Mouse (Mus musculus): ENCODE results near the gene Htr6. TPM values are rescaled to one million over a fixed set of nuclear protein-coding genes. Genes with fewer than 3 reads are reported as not detected.

Htr6 gene
- polyA plus RNA-seq, 1 experiment, result not detected

DNA sequence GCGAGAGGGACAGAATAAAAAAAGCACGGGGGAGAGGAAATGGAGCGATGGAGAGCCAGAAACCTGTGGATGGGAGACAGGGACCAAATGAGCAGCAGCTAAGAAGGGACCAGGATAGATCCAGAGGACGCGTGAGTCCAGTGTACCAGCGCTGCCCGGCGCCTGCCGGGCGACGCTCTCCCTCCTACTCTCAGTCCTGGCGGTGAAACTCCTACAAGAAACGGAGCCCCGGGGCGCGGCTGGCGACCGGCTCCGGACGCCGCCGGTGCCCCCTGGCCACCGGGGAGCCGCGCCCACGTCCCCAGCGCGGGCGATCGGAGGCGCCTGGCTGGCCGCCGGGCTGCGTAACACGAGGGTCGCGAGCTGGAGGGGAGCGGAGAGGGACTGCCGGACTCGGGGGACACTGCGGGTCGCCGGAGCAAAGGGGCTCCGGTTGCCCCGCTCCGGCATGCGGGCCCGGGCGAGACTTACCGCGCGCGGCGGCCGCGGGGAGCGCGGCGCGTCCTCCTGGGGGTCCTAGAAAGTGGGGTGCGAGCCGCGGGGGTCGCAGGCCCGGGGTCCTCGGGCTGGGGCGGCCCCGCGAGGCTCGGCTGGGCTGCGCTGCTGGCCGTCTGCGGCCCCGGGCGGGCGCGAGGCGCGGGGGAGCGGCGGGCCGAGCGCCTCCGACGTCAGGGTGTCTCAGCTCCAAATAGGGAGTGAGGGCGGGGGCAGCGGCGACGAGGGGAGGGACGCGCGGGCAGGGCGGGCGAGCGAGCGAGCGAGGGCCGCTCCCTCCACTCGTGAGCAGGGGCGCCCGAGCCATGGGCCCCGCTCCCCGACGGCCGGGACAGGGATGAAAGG lies 17.2 kb upstream of the Htr6 start, which contains the start of gene Nbl1:
Gene Nbl1 (minus strand): TSS at position 638 of the 840 bp plus-strand sequence.
- H3K27ac ChIP-seq (replicated peaks; ENCODE audit: low read depth, low read length), result peak within 1 kb of the TSS; percentile 22; the same call in 1 of the 2 replicates

DNA sequence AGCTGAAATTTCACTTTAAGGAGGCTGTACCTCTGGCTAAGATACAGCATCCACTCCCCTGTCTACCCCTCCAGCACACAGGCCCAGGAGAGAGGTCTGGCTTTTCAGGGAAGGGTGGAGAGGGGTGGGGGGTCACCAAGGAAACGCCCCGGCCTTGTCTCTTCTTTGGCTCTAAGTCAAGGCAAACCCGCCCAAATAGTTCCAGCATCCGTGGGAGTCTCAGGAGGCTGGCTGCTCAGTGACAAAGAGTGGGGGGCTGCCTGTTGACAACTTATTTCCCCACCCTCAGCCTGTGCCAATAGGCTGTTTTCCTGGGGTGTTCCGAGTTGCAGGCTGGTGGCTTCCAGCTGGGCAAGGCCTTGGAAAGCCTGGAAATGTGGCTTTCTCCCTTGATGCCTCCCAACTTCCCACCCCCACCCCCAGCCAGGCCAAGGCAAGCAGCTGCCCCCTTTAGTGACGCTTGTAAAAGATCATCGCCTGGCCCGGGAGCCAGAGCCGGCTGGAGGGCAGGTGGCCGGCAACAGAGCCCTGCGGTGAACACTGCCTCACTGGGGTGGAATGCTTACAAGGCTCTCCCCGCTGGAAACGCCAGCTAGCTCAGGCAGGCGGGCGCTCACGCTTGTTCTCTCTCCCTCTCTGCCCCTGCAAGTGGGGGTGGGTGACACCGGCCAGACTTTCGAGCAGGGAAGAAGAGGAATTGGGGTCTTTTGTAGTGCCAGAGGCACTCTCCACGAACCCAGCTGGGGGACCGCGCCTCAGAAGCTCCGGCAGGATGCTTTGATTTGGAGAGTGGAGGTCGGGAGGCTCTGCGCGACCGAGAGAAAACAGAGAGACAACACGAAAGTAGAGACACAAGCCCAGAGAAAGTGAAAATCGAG lies 16.3 kb upstream of the Htr6 start:
- Histone ChIP-seq H3K4me1 (ENCODE audit: control insufficient read depth, insufficient read depth, insufficient read length, low read length) (no peaks in the 10 kb centered on the region), H3K27ac (replicated peaks; ENCODE audit: low read depth, low read length) (peak overlapping the region; percentile 22; the same call in 1 of the 2 replicates), H3K4me3 (ENCODE audit: insufficient read depth, low read depth, low read length) (peak overlapping the region; percentile 63)

More for the DNA sequence above, 17.2 kb upstream of the Htr6 start, which contains the start of gene Nbl1:
- Histone ChIP-seq H3K4me3 (ENCODE audit: insufficient read depth, low read depth, low read length) (peak within 1 kb of the TSS; percentile 63), H3K4me1 (ENCODE audit: control insufficient read depth, insufficient read depth, insufficient read length, low read length) (no peaks in the 10 kb centered on the region)

DNA sequence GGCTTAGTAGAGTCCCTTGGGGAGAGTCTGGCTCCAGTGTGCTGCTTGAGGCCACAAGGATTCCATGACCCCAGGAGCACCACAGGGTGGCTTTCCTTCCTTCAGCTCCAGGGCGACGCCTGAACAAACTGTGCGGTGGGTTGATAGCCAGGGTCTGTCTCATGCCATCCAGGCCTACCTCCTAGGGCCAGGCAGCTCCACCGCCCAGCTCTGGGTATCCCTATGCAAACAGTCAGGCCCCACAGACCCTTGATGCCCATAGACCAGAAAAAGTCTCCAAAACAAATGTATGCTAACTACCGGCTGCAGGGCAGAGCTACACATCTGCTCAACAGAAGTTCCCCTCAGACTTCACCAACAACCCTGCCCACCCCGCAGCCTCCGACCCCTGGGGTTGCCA lies 15.7 kb upstream of the Htr6 start:
- Histone ChIP-seq H3K4me1 (ENCODE audit: control insufficient read depth, insufficient read depth, insufficient read length, low read length) (no peaks in the 10 kb centered on the region), H3K27ac (replicated peaks; ENCODE audit: low read depth, low read length) (no peak overlapping the region), H3K4me3 (ENCODE audit: insufficient read depth, low read depth, low read length) (peak overlapping the region; percentile 63; the same call in 1 of the 2 replicates)

DNA sequence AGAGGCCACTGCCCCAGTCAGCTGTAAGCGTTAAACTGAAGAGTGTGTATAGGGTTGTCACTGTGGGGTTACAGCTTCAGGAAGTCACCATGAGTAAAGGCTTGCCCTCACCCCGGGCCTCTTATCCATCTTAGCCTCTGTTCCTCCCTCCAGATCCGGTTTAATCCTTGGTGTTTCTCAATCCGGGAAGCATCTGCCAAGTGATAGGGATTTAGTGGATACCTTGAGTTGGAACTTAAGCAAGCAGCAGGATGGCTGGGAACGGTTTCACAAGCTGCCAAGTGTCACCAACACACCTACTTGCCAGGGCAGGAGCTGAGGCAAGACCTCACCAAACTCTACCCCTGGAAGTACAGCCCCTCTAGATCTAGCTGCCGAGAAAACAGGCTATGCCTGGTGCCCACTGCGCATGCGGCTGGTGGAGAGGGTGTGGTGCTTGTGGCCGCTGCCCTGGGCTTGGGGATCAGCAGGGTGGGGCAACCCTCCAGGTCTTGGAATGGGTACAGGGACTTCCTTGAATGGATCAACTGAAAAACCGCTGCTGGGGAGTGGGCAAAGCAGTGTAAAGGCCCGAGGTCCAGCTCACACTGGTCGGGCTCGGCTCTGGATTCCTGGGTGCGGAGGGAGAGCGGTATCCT lies 15.1 kb upstream of the Htr6 start:
- Histone ChIP-seq H3K4me1 (ENCODE audit: control insufficient read depth, insufficient read depth, insufficient read length, low read length) (no peaks in the 10 kb centered on the region), H3K27ac (replicated peaks; ENCODE audit: low read depth, low read length) (no peak overlapping the region), H3K4me3 (ENCODE audit: insufficient read depth, low read depth, low read length) (peak overlapping the region; percentile 63; the same call in 1 of the 2 replicates)

DNA sequence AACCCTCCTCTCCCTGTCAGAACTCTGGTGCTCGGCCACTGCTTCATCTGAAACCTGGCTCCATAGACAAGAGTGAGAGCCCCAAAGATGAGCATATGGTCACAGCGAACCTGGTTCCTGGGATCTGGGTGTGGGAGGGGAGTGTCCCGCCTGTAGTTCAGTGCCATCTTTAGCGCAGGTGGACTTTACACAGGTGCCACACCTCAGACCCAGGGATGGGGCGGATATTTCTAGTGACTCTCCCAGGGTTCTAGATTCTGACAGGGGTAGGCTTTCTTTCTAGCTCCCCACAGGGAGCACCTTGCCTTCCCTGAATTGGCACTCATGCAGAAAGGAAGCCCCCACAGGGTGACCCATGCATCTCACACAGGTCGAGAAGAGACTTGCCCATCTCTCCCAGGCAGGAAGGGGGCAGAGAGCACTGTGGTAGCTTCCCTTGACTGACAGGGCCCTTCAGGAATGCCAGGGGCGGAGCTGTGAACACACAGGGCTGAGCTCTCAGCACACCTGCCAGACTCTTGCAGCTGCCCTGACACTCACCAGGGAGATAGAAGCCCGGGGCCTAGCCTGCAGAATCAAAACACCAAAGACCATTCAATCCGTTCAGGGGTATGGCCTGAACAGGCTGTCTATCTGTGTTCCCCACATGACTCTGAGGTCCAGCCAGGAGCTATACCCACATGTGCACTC lies 13.8 kb upstream of the Htr6 start:
- H3K27ac ChIP-seq (replicated peaks; ENCODE audit: low read depth, low read length), result no peak overlapping the region
- no peak overlapping the region for H3K4me3 ChIP-seq (ENCODE audit: insufficient read depth, low read depth, low read length)
- no peaks in the 10 kb centered on the region for H3K4me1 ChIP-seq (ENCODE audit: control insufficient read depth, insufficient read depth, insufficient read length, low read length)

DNA sequence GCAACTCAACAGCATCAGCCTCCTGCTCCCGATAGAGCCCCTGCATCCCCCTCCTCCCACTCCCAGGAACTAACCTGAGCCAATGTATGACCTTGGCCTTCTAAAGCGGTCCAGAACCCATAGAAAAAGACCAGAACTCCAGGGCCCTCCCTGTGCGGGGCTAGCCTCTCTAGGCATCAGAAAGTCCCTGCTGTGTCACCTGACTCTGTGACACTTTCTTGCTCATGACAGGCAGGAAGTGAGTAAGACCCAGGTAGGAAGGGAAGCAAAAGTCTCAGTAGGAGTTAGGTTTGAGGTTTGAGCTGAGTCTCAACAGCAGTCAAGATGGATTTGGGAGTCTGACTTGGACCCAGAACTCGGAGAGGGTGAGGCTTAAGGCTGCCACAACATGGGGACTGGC lies 11.6 kb upstream of the Htr6 start:
- Histone ChIP-seq H3K4me1 (ENCODE audit: control insufficient read depth, insufficient read depth, insufficient read length, low read length) (no peaks in the 10 kb centered on the region), H3K4me3 (ENCODE audit: insufficient read depth, low read depth, low read length) (no peak overlapping the region), H3K27ac (replicated peaks; ENCODE audit: low read depth, low read length) (no peak overlapping the region)

DNA sequence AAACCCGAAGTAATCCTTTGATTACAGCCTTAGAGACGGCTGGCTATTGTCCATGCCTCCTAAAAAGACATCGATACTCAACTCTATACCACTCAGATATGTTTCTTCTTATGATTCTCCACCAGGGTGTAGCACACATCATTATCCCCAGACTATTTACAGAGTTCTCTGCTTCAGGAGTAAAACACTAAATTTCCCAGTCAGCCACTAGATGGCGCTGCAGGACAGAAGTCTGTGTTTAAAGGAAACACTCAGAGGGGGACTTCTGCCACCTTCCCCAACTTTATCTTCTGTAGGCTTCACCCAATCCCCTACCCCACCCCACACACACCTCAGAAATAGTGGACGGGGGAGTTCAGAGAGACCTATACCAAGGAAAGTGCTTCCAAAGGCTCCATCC lies 10.7 kb upstream of the Htr6 start:
- Histone ChIP-seq H3K4me3 (ENCODE audit: insufficient read depth, low read depth, low read length) (no peak overlapping the region), H3K4me1 (ENCODE audit: control insufficient read depth, insufficient read depth, insufficient read length, low read length) (no peaks in the 10 kb centered on the region), H3K27ac (replicated peaks; ENCODE audit: low read depth, low read length) (no peak overlapping the region)

DNA sequence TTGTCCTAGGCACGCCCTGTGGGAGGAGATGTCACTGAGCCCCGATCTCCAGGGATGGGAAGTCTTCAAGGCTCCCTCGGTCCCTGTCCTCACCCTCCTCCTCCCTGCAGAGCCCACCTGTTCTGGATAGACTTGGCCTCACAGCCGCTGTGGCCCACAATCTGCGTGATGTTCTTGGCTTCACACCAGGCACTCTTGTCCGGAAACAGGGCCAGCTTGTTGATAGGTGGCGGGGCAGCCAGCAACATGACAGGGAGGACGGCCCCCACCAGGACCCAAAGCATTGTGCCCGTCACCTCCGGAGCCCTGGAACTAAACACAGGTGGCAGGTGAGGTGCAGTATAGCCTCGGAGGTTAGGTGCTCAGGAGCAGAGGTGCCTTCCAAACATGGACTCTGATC lies 10.0 kb upstream of the Htr6 start:
- no peak overlapping the region for H3K27ac ChIP-seq (replicated peaks; ENCODE audit: low read depth, low read length)
- H3K4me1 ChIP-seq (ENCODE audit: control insufficient read depth, insufficient read depth, insufficient read length, low read length), result no peaks in the 10 kb centered on the region
- H3K4me3 ChIP-seq (ENCODE audit: insufficient read depth, low read depth, low read length), result no peak overlapping the region

DNA sequence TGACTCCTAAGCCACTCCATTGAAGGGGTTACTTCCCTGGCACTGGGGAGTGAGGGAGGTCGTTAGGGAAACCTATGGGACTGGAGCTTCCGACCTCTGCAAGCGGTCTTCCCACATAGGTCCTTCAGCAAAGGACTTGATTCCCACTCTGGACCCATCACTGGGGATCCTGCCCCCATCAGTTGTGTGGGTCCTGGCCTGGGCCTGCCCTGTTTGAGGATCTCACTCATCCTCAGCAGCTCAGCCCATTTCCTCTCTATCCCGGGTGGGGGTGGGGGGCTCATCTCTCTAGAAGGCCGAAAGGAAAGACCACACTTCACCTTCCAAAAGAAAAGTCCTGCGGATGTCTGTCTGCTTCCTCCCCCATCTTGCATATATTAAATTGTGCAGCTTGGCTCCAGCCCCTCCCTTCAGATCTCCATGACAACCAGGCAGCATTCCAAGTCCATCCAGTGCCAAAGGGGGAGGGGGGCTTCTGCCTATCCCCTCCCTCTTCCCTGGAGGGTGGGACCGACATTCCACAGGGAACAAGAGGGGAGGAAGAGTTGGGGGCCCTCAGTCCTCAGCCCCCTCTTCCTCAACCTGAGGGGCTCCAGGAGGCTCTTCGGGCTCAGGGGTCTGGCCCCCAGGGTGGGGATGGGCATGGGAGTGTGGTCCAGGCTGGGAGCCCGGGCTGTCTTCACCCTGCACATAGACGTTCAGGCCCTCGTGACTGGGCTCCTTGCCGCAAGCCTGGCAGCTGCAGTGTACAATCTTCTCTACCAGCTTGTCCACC lies 7.6 kb upstream of the Htr6 start:
- no peaks in the 10 kb centered on the region for H3K4me1 ChIP-seq (ENCODE audit: control insufficient read depth, insufficient read depth, insufficient read length, low read length)
- H3K27ac ChIP-seq (replicated peaks; ENCODE audit: low read depth, low read length), result no peak overlapping the region
- H3K4me3 ChIP-seq (ENCODE audit: insufficient read depth, low read depth, low read length), result no peak overlapping the region

DNA sequence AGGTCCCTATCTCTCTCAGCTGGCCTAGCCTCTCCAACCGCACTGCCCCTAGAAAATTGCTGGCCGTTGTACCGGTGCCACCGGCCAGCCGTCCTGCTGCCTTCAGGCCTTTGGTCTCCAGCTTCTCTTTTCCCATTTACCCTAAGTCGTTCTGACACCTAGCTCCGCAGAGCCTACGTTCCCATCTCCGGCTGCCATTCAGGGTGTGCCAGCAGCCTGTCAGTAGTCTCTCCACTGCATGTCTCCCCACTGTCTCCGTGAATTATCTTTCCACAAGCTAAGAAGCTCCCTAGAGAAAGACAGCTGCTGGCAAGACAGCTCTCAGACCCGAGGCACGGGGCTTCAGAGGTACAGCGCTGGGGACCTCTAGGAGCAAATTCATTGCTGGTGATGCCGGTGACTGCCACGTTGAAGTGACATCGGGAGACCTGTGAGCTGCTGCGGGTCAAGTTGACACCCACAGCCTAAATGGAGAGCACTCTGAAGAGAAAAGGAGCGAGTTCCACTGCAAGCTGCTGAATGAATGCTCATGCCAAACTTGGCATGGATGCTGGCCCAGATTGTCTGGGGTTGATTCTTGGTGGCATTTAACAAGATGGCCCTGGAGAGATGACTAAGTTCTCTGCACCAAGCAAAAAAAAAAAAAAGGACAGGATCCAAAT lies 6.0 kb upstream of the Htr6 start:
- Histone ChIP-seq H3K4me1 (ENCODE audit: control insufficient read depth, insufficient read depth, insufficient read length, low read length) (no peaks in the 10 kb centered on the region), H3K4me3 (ENCODE audit: insufficient read depth, low read depth, low read length) (no peak overlapping the region), H3K27ac (replicated peaks; ENCODE audit: low read depth, low read length) (no peak overlapping the region)

DNA sequence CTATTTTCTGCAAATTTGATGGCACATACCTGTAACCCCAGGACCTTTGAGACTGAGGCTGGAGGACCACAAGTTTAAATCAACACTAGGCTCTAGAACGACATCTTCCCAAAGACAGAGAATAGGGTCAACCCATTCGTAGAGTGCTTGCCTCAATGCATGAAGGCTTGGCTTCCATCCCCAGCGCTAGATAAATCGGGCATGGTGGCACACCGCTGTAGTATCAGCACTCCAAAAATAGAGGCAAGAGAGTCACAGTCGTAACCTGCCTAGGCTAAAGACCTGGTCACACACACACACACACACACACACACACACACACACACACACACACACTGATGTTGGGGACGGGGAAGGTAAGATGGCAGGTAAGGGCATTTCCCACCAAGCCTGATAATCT lies 4.9 kb upstream of the Htr6 start:
- H3K4me3 ChIP-seq (ENCODE audit: insufficient read depth, low read depth, low read length), result no peak overlapping the region
- no peaks in the 10 kb centered on the region for H3K4me1 ChIP-seq (ENCODE audit: control insufficient read depth, insufficient read depth, insufficient read length, low read length)
- H3K27ac ChIP-seq (replicated peaks; ENCODE audit: low read depth, low read length), result no peak overlapping the region

DNA sequence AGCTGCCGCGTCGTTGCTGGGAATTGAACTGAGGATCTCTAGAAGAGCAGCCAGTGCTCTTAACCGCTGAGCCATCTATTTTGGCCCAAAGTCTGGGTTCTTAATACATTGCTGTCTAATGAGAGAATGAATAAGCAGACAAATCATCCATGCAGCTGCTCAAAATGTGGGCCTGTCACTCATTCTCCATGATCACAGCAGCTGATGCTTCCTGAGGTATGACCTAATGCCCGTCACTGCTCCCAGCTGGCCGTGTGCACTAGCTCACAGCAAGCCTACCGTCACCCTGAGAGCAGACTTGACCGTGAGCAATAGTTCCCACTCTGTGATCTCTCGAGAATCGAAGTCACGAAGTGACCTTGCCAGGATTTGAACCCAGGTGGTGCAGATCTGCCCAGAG lies 4.1 kb upstream of the Htr6 start:
- H3K4me3 ChIP-seq (ENCODE audit: insufficient read depth, low read depth, low read length), result no peak overlapping the region
- H3K27ac ChIP-seq (replicated peaks; ENCODE audit: low read depth, low read length), result no peak overlapping the region
- no peaks in the 10 kb centered on the region for H3K4me1 ChIP-seq (ENCODE audit: control insufficient read depth, insufficient read depth, insufficient read length, low read length)

DNA sequence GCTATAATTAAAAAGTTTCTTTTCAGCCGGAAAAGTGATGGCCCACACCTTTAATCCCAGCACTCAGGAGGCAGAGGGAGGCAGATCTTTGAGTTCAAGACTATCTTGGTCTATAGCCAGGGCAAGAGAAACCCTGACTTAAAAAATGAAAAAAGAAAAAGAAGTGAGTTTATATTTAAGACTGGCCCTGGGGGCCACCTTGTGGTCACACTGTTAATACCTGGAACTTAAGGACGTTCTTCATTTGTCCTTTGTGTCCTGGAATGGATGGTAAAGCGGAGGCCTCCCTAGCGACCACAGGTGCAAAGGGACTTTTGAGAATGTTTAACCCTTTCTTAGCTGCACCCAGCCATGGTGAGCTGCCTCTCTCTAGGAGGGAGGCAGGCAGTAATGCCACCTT lies 3.4 kb upstream of the Htr6 start:
- no peak overlapping the region for H3K4me3 ChIP-seq (ENCODE audit: insufficient read depth, low read depth, low read length)
- H3K27ac ChIP-seq (replicated peaks; ENCODE audit: low read depth, low read length), result no peak overlapping the region
- no peaks in the 10 kb centered on the region for H3K4me1 ChIP-seq (ENCODE audit: control insufficient read depth, insufficient read depth, insufficient read length, low read length)

DNA sequence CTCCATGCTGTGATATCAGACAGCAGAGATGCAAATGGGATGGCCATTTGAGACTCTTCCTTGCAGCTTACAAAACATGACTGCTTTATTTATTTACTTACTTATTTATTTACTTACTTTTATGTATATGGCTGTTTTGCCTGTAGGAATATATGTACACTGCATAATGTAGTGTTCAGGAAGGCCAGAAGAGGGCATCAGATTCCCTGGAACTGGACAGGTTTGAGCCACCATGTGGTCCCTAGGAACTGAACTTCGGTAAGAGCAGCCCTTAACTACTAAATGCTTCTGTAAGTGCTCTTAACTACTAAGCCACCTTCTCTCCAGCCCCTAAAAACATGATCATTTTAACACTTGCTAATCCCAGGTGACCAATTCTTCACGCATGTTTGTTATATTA lies 2.9 kb upstream of the Htr6 start:
- H3K27ac ChIP-seq (replicated peaks; ENCODE audit: low read depth, low read length), result no peak overlapping the region
- H3K4me1 ChIP-seq (ENCODE audit: control insufficient read depth, insufficient read depth, insufficient read length, low read length), result no peaks in the 10 kb centered on the region

More for the DNA sequence above, 2.9 kb upstream of the Htr6 start:
- H3K4me3 ChIP-seq (ENCODE audit: insufficient read depth, low read depth, low read length), result no peak overlapping the region
